Mouse (Mus musculus) stomach, embryonic 16.5 days (tissue): ENCODE results near the gene Abhd12b. TPM values are rescaled to one million over a fixed set of nuclear protein-coding genes. Genes with fewer than 3 reads are reported as not detected.
A peak's percentile ranks its signal among the peaks of the same experiment; 100 is the strongest.

ENCODE experiments used
- ATAC-seq: fragments of 200-750 bp; cut with Nextera tagmentation; 2 replicates; pipeline ENCODE4 v1.8.0; 2017; ENCODE audit warnings: moderate number of reproducible peaks, moderate TSS enrichment; ENCODE audit not compliant: insufficient read depth, low FRiP score
- H3K27ac ChIP-seq: fragments of 300-500 bp; sonication (generic); 2 replicates; pipeline ENCODE4 v1.5.1; 2014; ENCODE audit warnings: low read length
- H3K27me3 ChIP-seq: fragments of 300-500 bp; sonication (generic); 2 replicates; pipeline ENCODE4 v1.6.1; 2014; ENCODE audit warnings: low read length, control low read depth, mixed read lengths; ENCODE audit not compliant: control insufficient read depth, insufficient read depth
- H3K36me3 ChIP-seq: fragments of 300-500 bp; sonication (generic); 2 replicates; pipeline ENCODE4 v1.6.1; 2014; ENCODE audit warnings: low read length; ENCODE audit not compliant: control insufficient read depth, insufficient read depth
- H3K4me1 ChIP-seq: fragments of 300-500 bp; sonication (generic); 2 replicates; pipeline ENCODE4 v1.6.1; 2014; ENCODE audit warnings: low read length, control low read depth, mixed read lengths; ENCODE audit not compliant: control insufficient read depth, insufficient read depth
- H3K4me2 ChIP-seq: fragments of 300-500 bp; sonication (generic); 2 replicates; pipeline ENCODE4 v1.6.1; 2014; ENCODE audit warnings: low read depth, low read length, mixed read lengths
- H3K4me3 ChIP-seq: fragments of 300-500 bp; sonication (generic); replicated peaks from 2 replicates; pipeline ENCODE4 v1.5.1; 2014; ENCODE audit warnings: mild to moderate bottlenecking, low read length
- H3K9ac ChIP-seq: fragments of 300-500 bp; sonication (generic); 2 replicates; pipeline ENCODE4 v1.6.1; 2014; ENCODE audit warnings: low read length
- H3K9me3 ChIP-seq: fragments of 300-500 bp; sonication (generic); replicated peaks from 2 replicates; pipeline ENCODE4 v1.6.1; 2016; ENCODE audit warnings: low read length, control low read depth; ENCODE audit not compliant: control insufficient read depth
- WGBS: fragments of 180-500 bp; shearing (Covaris S2); extraction: QIAGEN DNeasy Blood & Tissue Kit; methylation state at CpG from one replicate; pipeline ENCODE4 v1.1.7; 2014; 5-methylcytosine and 5-hydroxymethylcytosine counted together
- polyA plus RNA-seq: library from polyadenylated mRNA; unstranded; fragments of >200 nt; fragmentation: Nextera tagmentation; extraction: Ambion mirVana; gene quantifications from 2 replicates; pipeline ENCODE4 v1.2.1, GENCODE M21; 2015

Gene Abhd12b
- polyA plus RNA-seq, 1 experiment from 2014 or later, result 0.14 TPM

DNA sequence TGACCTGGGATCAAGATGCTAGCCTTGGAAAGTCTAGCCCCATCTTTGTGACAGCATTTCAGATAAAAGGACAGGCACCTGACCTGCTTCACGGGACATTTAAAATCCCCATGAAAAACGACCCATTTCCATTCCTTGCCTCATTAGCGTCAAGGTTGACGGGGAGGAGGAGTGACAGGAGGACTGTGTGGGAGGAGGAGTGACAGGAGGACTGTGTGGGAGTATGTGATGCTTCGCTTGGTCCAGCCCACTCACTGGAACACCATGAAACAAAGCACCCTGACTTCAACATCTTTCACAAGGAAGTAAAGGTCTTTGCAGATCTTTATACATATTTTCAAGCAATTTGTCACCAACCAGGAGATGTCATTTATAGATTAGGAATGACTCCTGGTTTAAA is 54.3 kb downstream of the Abhd12b start:
- Histone ChIP-seq H3K27ac (no peak overlapping the region), H3K9ac (no peak overlapping the region), H3K4me2 (no peak overlapping the region), H3K9me3 (no peaks in the 10 kb centered on the region), H3K36me3 (no peaks in the 10 kb centered on the region), H3K27me3 (no peaks in the 10 kb centered on the region), H3K4me1 (no peaks in the 10 kb centered on the region), H3K4me3 (no peak overlapping the region)
- WGBS, result 72% methylated on average over 5 of the region's 5 CpGs
- no peak for ATAC-seq

DNA sequence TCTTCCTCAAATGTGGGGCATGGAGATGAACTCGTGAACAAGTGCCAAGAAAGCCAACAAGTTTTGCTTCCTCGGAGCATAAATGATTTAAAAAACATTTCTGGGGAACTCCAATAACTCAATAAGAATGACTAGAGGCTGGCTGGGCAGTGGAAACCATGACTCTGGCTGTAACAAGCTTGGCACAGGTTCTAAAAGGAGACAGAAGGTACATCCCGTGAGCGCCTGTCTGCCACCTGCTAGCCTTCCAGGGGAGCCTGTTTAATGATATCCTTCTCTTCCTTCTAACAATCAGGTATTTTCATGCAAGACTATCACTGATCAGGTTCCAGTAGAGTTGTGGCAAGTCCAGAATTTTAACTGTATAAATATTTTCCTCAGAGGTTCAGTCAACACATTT is 58.6 kb downstream of the Abhd12b start:
- no peak overlapping the region for H3K9ac ChIP-seq
- H3K9me3 ChIP-seq, result no peaks in the 10 kb centered on the region
- no peaks in the 10 kb centered on the region for H3K36me3 ChIP-seq
- no peaks in the 10 kb centered on the region for H3K27me3 ChIP-seq
- no peaks in the 10 kb centered on the region for H3K4me1 ChIP-seq
- no peak overlapping the region for H3K27ac ChIP-seq
- H3K4me3 ChIP-seq, result no peak overlapping the region
- 82% methylated on average over 4 of the region's 4 CpGs for WGBS
- no peak overlapping the region for H3K4me2 ChIP-seq
- no peak for ATAC-seq

DNA sequence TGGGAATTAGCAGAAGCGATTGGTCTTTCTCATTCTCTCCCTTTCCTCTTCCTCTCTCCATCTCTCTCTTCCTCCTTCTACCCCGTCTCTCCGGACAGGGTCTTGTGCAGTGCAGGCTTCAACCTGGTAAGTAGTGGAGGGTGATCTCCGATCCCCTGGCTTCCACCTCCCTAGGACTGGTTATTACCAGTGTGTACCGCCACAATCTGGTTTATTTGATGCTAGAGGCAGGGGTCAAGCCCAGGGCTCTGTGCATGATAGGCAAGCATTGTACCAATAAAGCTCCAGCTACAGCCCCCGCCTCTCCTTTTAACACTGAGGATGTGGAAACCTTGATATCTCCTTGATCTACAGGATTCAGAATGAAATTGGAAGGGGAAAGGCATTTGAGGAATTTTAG is 59.7 kb downstream of the Abhd12b start:
- Histone ChIP-seq H3K27ac (no peak overlapping the region), H3K9me3 (no peaks in the 10 kb centered on the region), H3K36me3 (0 out of 2 replicates have a peak, but pooled peaks cover 5% of the 10 kb centered on the region), H3K4me1 (no peaks in the 10 kb centered on the region), H3K9ac (no peak overlapping the region), H3K4me3 (no peak overlapping the region), H3K27me3 (no peaks in the 10 kb centered on the region), H3K4me2 (no peak overlapping the region)
- ATAC-seq, result no peak
- WGBS, result 91% methylated on average over 6 of the region's 6 CpGs

DNA sequence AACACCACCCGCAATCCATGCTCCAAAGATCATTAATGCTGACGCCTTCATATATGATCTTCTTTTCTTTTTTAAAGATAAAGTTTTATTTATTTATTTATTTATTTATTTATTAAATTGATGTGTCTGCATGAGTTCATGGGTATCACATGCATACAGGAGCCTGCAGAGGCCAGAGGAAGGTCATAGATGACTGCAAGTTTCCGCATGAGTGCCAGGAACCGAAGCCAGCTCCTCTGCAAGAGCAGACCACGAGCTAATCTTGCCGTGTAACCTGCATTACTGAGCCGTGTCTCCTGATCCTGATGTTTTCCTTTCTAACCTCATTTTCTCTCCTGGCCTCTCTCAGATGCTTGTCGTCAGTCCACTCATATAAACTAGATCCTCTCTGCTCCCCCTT is 60.3 kb downstream of the Abhd12b start:
- H3K4me3 ChIP-seq, result no peak overlapping the region
- no peaks in the 10 kb centered on the region for H3K4me1 ChIP-seq
- 81% methylated on average over 8 of the region's 8 CpGs for WGBS
- no peaks in the 10 kb centered on the region for H3K27me3 ChIP-seq
- no peak overlapping the region for H3K27ac ChIP-seq
- no peak overlapping the region for H3K9ac ChIP-seq
- ATAC-seq, result no peak
- H3K4me2 ChIP-seq, result no peak overlapping the region
- H3K36me3 ChIP-seq, result 0 out of 2 replicates have a peak, but pooled peaks cover 5% of the 10 kb centered on the region
- no peaks in the 10 kb centered on the region for H3K9me3 ChIP-seq

DNA sequence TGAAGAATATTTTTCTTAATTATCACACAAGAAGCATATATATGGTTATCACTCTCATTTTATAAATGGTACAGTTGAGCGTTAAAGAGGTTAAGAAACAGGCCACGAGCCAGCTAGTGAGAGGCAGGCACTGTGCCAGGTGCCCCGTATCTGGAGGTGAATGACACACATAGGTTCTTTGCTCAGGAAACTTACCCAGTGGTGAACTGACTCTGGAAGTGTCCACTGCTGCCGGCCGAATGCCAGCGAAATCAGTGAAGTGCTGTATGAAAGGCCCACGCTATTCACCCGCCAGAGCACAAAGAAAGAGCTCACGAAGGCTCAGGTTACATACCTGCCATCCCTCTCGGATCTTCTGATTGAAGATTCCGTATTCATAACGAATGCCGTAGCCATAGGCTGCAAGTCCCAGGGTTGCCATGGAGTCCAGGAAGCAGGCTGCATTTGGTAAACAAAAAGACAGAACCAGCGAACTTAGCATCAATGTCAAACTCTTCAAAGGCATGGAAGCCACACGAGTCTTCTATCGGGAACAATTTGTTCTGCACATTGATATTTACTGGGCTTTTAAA is 62.4 kb downstream of the Abhd12b start:
- WGBS, result 55% methylated on average over 16 of the region's 16 CpGs

DNA sequence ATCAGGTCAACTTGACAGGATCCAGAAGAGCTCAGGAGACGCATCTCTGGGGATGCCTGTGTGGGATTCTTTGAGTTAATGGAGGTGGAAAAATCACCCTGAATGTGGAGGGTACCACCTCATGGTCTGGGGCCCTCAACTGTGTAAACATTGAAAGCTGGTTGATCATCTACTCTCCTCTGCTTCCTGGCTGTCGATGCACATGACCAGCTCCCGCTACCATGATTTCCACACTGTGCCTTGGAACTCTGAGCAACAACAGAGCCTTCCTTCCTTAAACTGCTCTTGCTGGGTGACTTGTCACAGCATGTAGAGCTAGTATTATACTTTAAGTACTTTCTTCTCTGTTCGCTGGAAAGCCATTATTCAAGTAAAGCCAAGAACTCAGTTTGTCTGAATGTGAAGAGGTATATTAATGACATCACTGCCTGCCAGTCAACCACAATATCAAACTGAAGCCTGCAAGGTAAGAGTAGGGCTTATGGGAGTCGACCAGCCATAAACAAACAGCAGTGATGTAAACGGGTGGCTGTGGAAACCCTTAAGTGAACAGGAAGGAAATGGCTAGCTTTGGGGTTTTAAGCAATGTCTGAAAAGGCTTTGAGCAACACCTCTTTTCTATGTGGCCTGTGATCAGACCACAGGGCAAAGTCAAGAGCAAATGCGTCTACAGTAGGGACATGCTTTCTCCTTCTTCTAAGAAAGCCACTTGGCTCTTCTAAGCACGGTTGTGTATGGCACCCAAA is 65.0 kb downstream of the Abhd12b start:
- Histone ChIP-seq H3K4me2 (no peak overlapping the region), H3K27me3 (no peaks in the 10 kb centered on the region), H3K9me3 (no peaks in the 10 kb centered on the region), H3K27ac (no peak overlapping the region), H3K4me1 (peaks cover 4% of the 10 kb centered on the region; the same call in 1 of the 2 replicates), H3K9ac (no peak overlapping the region), H3K4me3 (no peak overlapping the region), H3K36me3 (0 out of 2 replicates have a peak, but pooled peaks cover 8% of the 10 kb centered on the region)
- WGBS, result 64% methylated on average over 8 of the region's 8 CpGs
- no peak for ATAC-seq

More for the DNA sequence above, 62.4 kb downstream of the Abhd12b start:
- no peak for ATAC-seq
- Histone ChIP-seq H3K4me3 (no peak overlapping the region), H3K9me3 (no peaks in the 10 kb centered on the region), H3K4me2 (no peak overlapping the region), H3K4me1 (no peaks in the 10 kb centered on the region), H3K27ac (no peak overlapping the region), H3K27me3 (no peaks in the 10 kb centered on the region), H3K36me3 (0 out of 2 replicates have a peak, but pooled peaks cover 5% of the 10 kb centered on the region), H3K9ac (no peak overlapping the region)

DNA sequence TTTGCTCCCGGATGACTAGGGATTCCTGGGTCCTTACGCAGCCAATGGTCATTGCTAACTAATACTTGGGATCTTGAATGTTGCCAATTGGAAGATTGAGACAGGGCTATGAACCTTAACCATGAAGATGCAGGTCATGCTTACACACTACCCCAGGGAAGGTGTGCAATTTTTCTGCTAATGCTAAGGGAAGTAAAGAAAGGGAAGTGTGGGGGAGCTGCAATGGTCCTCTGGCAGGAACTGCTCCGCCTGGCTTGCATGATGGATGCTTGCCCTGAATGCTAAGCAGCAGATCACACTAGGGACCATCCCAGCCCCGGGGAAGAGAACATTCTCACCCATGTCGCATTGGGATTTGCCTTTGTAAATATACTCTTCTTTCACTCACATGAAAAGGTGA is 67.5 kb downstream of the Abhd12b start:
- H3K9me3 ChIP-seq, result no peaks in the 10 kb centered on the region
- H3K4me1 ChIP-seq, result peaks cover 16% of the 10 kb centered on the region
- H3K36me3 ChIP-seq, result 0 out of 2 replicates have a peak, but pooled peaks cover 8% of the 10 kb centered on the region
- no peaks in the 10 kb centered on the region for H3K27me3 ChIP-seq
- H3K4me2 ChIP-seq, result no peak overlapping the region
- 65% methylated on average over 5 of the region's 5 CpGs for WGBS
- no peak overlapping the region for H3K27ac ChIP-seq
- ATAC-seq, result no peak
- H3K9ac ChIP-seq, result no peak overlapping the region
- H3K4me3 ChIP-seq, result no peak overlapping the region

DNA sequence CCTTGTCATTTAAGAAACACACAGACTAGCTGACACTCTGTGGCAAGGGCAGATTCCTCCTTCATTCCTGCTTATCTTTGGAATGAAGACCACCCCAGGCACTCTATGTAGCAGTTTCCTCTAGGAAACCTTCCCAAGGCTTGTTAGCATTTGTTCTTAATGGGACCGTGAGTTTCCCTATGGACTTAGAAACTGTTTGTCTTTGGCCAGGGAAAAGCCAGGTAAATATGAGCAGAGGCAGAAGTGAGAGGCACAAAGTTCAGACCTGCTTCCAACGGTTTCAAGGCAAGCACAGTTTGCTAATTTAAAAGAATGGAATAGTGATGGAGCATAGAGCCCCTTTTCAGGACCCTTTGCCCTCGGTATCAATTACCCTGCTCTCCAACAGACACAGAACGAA is 69.4 kb downstream of the Abhd12b start:
- Histone ChIP-seq H3K9me3 (no peaks in the 10 kb centered on the region), H3K9ac (no peak overlapping the region), H3K4me1 (peaks cover 20% of the 10 kb centered on the region), H3K27me3 (no peaks in the 10 kb centered on the region), H3K27ac (no peak overlapping the region), H3K36me3 (0 out of 2 replicates have a peak, but pooled peaks cover 3% of the 10 kb centered on the region), H3K4me3 (no peak overlapping the region), H3K4me2 (no peak overlapping the region)
- no peak for ATAC-seq
- 49% methylated on average over 4 of the region's 4 CpGs for WGBS

DNA sequence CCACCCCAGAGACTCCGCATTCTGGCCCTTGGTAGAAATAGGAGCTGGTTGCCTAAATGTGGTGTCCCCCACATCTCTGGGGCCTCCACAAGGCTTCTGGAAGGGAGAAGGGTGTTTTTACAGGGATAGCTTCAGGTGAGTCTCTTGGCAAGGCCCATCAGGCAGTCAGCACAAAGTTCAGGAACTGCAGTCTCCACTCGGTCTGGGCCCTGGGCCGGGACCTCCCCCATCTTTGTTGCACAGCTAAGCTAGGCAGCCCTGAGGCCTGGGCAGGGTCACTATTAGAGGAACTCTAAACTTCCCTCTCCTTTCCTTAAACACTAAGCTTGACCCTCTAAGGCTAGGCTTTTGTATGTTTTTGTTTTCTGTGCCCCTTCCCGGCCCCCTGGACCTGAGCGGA is 72.7 kb downstream of the Abhd12b start:
- no peaks in the 10 kb centered on the region for H3K27me3 ChIP-seq
- ATAC-seq, result no peak
- peak overlapping the region; percentile 81 for H3K9ac ChIP-seq
- H3K27ac ChIP-seq, result peak overlapping the region; percentile 74
- H3K9me3 ChIP-seq, result no peaks in the 10 kb centered on the region
- H3K4me1 ChIP-seq, result peaks cover 20% of the 10 kb centered on the region
- H3K4me2 ChIP-seq, result peak overlapping the region; percentile 96
- H3K36me3 ChIP-seq, result 0 out of 2 replicates have a peak, but pooled peaks cover 2% of the 10 kb centered on the region
- 23% methylated on average over 5 of the region's 5 CpGs for WGBS
- H3K4me3 ChIP-seq, result peak overlapping the region; percentile 69
